Mouse (Mus musculus): ENCODE measurements around the gene Sult2a4.
"Not testable (repeated sequence)": the region's sequence is repeated elsewhere in the genome, so short reads cannot be mapped to it uniquely, and the experiment has no call there.

Gene Sult2a4

DNA sequence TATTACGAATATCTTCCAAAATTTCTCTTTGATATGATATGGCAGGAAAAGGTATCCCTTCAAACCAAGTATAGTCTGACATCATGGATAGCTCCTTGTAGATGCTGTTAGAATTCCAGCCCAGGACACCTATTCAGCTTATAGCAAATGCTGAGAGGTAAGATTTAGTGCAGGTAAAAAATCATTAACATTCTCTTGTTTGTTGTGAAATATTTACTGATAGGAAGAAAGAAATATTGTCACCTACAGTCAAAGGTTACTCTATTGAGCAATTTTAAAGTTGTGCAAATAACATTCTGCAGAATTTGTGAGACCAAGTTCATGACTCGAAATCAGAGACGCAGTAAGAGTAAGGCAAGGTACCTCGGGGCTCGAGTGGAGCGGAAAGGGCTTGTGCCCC is at the start of gene Sult2a4:
TSS of gene Sult2a4 (minus strand) at position 101 of the 400 bp plus-strand sequence.
- not testable (repeated sequence) for DNase-seq (ENCODE audit: low read depth, low spot score)

DNA sequence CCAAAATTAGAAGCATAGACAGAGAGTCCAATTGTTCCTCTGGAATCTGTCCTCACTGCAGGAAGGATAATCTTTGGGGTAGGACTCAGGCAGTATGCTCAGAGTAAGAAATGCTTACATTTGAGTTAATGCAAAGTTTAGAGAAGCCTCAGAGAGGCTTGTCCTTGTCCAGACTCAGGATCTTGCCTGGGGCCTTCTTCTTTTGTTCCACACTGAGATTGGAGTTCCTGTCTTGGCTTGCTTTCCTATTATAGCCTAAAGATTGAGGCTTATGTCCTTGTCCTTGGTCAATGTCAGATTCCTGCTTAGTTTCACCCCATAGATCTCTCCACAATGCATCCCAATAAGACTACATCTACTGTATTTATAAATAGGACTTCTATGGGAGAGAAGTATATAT is 41.4 kb upstream of the Sult2a4 start:
- DNase-seq (ENCODE audit: low read depth, low spot score): not testable (repeated sequence)

DNA sequence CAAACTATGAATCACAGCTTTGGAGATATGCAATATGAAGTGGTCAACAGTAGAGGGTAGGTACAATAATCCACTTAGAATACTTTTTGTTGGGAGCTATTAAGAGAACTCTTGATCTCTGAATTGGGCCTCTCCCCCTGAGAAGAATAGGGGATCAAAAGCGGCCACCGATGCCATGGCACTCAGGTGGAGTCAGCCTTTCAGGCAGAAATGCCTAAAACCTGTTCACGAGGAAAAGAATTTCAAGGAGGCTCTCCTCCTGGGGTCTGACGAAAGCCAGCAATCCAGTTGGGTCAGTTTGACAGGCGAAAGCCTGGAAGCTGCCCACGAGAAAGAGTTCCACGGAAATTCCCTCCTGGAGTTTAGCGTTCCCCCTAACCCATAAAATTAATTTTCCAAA is 23.7 kb upstream of the Sult2a4 start:
- DNase-seq (ENCODE audit: low read depth, low spot score): no peak

DNA sequence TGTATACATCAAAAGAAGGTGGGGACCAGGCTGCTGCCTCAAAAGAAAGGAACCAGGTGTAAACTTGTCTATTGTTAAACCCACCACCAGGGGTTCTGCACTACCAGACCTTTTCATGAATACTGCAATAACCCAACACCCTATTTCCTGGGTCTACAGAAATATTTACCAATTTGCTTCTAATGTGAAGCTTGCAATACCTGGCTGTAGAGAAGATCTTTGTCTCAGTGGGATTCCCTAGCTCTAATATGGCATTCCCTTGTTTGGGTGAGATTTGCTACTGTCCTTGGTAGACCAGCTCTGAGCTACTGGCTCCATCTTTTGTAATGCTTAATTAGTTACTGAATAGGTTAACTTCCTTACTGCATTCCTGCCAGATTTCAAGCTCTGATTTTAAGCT is 21.3 kb upstream of the Sult2a4 start:
- not testable (repeated sequence) for DNase-seq (ENCODE audit: low read depth, low spot score)
